Mouse (Mus musculus): ENCODE data around the gene Rtraf. TPM values are rescaled to one million over a fixed set of nuclear protein-coding genes. Genes with fewer than 3 reads are reported as not detected.

Gene Rtraf
- total RNA-seq, 2 experiments from 2014 or later, result 140 to 195 TPM

GRCm38 (mm10) chr14:19763527-19763926 lies 60.1 kb downstream of the Rtraf start:
- ATAC-seq (replicated peaks; ENCODE audit: low FRiP score, low TSS enrichment, poor library complexity, severe bottlenecking), result no peak

- ATAC-seq (replicated peaks; ENCODE audit: low FRiP score, low TSS enrichment, poor library complexity, severe bottlenecking), result no peak
Observed at GRCm38 (mm10) chr14:19762014-19762413, 61.6 kb downstream of the Rtraf start.

Other genes starting within 250 kb of the Rtraf start
- 1.9 and 5.1 TPM in 2 replicates for gene Gm2237, start 238.7 kb downstream of the Rtraf start, total RNA-seq (2014; fragmentation: Nextera tagmentation)
- 0.08 TPM in 1 of 2 replicates, not detected in the other for gene Gm2237, start 238.7 kb downstream of the Rtraf start, total RNA-seq (2017)
- gene Gm5458, start 221.2 kb downstream of the Rtraf start, total RNA-seq (2014; fragmentation: Nextera tagmentation), result not detected in 2 replicates
- gene Gm5458, start 221.2 kb downstream of the Rtraf start, total RNA-seq (2017), result not detected in 2 replicates
- gene Nid2, start 72.6 kb downstream of the Rtraf start, total RNA-seq (2014; fragmentation: Nextera tagmentation), result not detected in 2 replicates
- gene Nid2, start 72.6 kb downstream of the Rtraf start, total RNA-seq (2017), result 0.23 TPM in 1 of 2 replicates, not detected in the other
- 1.2 and 11.6 TPM in 2 replicates for gene Gng2, start 153.8 kb upstream of the Rtraf start, total RNA-seq (2014; fragmentation: Nextera tagmentation)
- 5.7 and 11.8 TPM in 2 replicates for gene Gng2, start 153.8 kb upstream of the Rtraf start, total RNA-seq (2017)

Data from megakaryocyte-erythroid progenitor cell, adult 5-6 weeks (primary cell).